Mouse (Mus musculus) heart, postnatal 0 days (tissue): Measurements from ENCODE around the gene Cdh26. TPM values are rescaled to one million over a fixed set of nuclear protein-coding genes. Genes with fewer than 3 reads are reported as not detected.

Experiments
- ATAC-seq: fragments of 200-750 bp; cut with Nextera tagmentation; 2 replicates; pipeline ENCODE4 v1.8.0; 2017; ENCODE audit warnings: low read depth, moderate number of reproducible peaks, moderate library complexity; ENCODE audit not compliant: insufficient read depth
- DNase-seq: peaks from one replicate; pipeline ENCODE4 v3.0.0-alpha.2; 2016; ENCODE audit warnings: low spot score
- H3K27ac ChIP-seq: fragments of 300-500 bp; sonication (generic); 2 replicates; pipeline ENCODE4 v1.5.1; 2014; ENCODE audit warnings: low read depth, mild to moderate bottlenecking
- H3K27me3 ChIP-seq: fragments of 300-500 bp; sonication (generic); 2 replicates; pipeline ENCODE4 v1.6.1; 2014; ENCODE audit warnings: low read length, mixed read lengths; ENCODE audit not compliant: control insufficient read depth, insufficient read depth
- H3K36me3 ChIP-seq: fragments of 300-500 bp; sonication (generic); replicated peaks from 2 replicates; pipeline ENCODE4 v1.6.1; 2014; ENCODE audit warnings: low read length, mixed read lengths; ENCODE audit not compliant: control insufficient read depth, insufficient read depth
- H3K4me1 ChIP-seq: fragments of 300-500 bp; sonication (generic); 2 replicates; pipeline ENCODE4 v1.6.1; 2014; ENCODE audit warnings: antibody characterized with exemption; ENCODE audit not compliant: control insufficient read depth, insufficient read depth
- H3K4me2 ChIP-seq: fragments of 300-500 bp; sonication (generic); 2 replicates; pipeline ENCODE4 v1.6.1; 2014; ENCODE audit warnings: low read depth, mild to moderate bottlenecking, low read length, moderate library complexity
- H3K4me3 ChIP-seq: fragments of 300-500 bp; sonication (generic); 2 replicates; pipeline ENCODE4 v1.5.1; 2014; ENCODE audit warnings: low read depth, low read length
- H3K9ac ChIP-seq: fragments of 300-500 bp; sonication (generic); replicated peaks from 2 replicates; pipeline ENCODE4 v1.6.1; 2014; ENCODE audit warnings: low read depth, low read length, mixed read lengths
- H3K9me3 ChIP-seq: fragments of 300-500 bp; sonication (generic); replicated peaks from 2 replicates; pipeline ENCODE4 v1.6.1; 2016; ENCODE audit warnings: low read length; ENCODE audit not compliant: control insufficient read depth
- CTCF ChIP-seq: IDR thresholded peaks from 2 replicates; pipeline ENCODE4 v1.5.1; 2016; ENCODE audit warnings: antibody characterized with exemption, control low read depth, low read depth
- EP300 ChIP-seq: IDR thresholded peaks from 2 replicates; pipeline ENCODE4 v1.6.1; 2016; ENCODE audit warnings: antibody characterized with exemption, low read depth
- WGBS: fragments of 180-500 bp; shearing (Covaris S2); extraction: QIAGEN DNeasy Blood & Tissue Kit; methylation state at CpG from one replicate; pipeline ENCODE4 v1.1.7; 2014; 5-methylcytosine and 5-hydroxymethylcytosine counted together
- polyA plus RNA-seq: library from polyadenylated mRNA; unstranded; fragments of >200 nt; fragmentation: Nextera tagmentation; extraction: Ambion mirVana; gene quantifications from 2 replicates; pipeline ENCODE4 v1.2.1, GENCODE M21; 2015
- total RNA-seq: library from RNA; depleted of rRNA; stranded (reverse); fragments of >200 nt; gene quantifications from 2 replicates; pipeline ENCODE4 v1.2.3, GENCODE M21; 2014; ENCODE audit warnings: low replicate concordance

Gene Cdh26
- total and polyA plus RNA-seq, 2 experiments from 2014 or later = 0.31 TPM

DNA sequence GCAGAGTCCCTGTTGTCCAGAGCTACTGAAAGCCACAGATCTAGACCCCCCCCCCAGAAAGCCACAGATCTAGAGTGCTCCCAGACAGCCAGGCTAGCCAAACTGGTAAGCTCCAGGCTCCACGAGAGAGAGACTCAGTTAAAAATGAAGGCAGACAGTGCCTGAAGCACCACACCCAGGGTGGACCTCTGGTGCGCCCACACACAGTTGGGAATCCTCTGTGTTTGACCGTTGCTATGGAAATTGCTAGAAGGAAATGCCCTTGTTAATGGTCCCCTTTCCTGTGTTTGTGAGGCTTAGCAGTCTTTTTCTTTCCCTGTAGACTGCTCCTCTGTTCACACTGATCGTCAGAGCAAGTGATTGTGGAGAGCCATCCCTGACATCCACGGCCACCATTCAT is 30.0 kb downstream of the Cdh26 start:
- no peak for TF ChIP-seq CTCF
- TF ChIP-seq EP300 = no peak
- H3K9ac ChIP-seq = no peak overlapping the region
- no peaks in the 10 kb centered on the region for H3K4me1 ChIP-seq
- H3K36me3 ChIP-seq = no peaks in the 10 kb centered on the region
- no peak overlapping the region for H3K4me3 ChIP-seq
- no peak overlapping the region for H3K27ac ChIP-seq
- H3K4me2 ChIP-seq = no peak overlapping the region
- ATAC-seq (no peak), DNase-seq (no peak)
- H3K9me3 ChIP-seq = no peaks in the 10 kb centered on the region
- no peaks in the 10 kb centered on the region for H3K27me3 ChIP-seq
- WGBS = 56% methylated on average over 5 of the region's 5 CpGs

DNA sequence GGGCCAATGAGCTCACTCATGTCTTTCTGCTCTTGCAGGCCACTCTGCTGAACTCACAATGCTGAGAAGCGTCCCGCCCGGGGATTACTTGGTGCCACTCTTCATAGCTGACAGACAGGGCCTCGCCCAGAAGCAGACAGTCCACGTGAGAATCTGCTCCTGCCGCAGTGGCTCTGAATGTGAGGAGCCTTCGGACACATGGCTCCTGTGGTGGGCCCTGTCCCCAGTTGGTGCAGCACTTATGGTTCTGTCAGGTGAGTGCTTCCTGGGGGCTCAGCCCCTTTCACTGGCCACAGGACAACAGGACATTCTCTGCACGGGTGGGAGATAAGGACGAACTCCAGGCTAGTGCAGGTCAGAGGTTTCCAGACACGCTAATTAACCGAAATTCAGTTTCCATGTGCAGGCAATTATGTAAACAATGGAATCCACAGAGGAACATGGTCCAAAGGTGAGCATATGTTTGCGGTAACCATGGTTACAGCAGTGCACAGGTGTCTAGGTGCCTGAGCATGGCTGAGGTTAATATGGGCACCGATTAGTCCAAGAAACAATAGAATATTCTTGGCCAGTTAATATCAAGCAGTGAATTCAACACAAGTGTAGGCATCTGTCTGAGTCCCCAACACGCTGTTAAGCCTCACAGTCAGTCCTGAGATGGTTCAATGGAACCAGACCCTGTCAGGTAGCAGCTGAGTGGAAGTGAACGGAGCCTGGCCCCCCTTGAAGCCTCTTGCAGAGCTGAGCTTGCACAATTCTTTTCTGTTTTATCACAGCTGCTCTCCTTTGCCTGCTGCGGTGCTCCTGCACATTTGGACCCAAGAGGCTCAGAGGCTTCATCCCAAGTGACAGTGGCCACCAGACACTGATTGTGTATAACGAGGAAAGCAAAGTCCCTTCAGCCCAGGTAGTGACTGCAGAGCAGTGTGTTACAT is 41.5 kb downstream of the Cdh26 start:
- H3K4me2 ChIP-seq = no peak overlapping the region
- no peaks in the 10 kb centered on the region for H3K4me1 ChIP-seq
- no peaks in the 10 kb centered on the region for H3K36me3 ChIP-seq
- ATAC-seq (no peak), DNase-seq (no peak)
- 68% methylated on average over 17 of the region's 17 CpGs for WGBS
- no peaks in the 10 kb centered on the region for H3K9me3 ChIP-seq
- no peak overlapping the region for H3K9ac ChIP-seq
- H3K4me3 ChIP-seq = no peak overlapping the region
- no peaks in the 10 kb centered on the region for H3K27me3 ChIP-seq
- TF ChIP-seq EP300 (no peak), CTCF (no peak)
- no peak overlapping the region for H3K27ac ChIP-seq

GRCm38 (mm10) chr2:178473916-178474315 is 43.6 kb downstream of the Cdh26 start:
- H3K27me3 ChIP-seq = no peaks in the 10 kb centered on the region
- no peak for DNase-seq
- H3K9ac ChIP-seq = no peak overlapping the region
- no peak overlapping the region for H3K27ac ChIP-seq
- no peaks in the 10 kb centered on the region for H3K9me3 ChIP-seq
- H3K4me2 ChIP-seq = no peak overlapping the region
- no peaks in the 10 kb centered on the region for H3K4me1 ChIP-seq
- 72% methylated on average over 10 of the region's 10 CpGs for WGBS
- ATAC-seq = no peak
- H3K36me3 ChIP-seq = no peaks in the 10 kb centered on the region
- H3K4me3 ChIP-seq = no peak overlapping the region
- TF ChIP-seq EP300 = no peak
- no peak for TF ChIP-seq CTCF

DNA sequence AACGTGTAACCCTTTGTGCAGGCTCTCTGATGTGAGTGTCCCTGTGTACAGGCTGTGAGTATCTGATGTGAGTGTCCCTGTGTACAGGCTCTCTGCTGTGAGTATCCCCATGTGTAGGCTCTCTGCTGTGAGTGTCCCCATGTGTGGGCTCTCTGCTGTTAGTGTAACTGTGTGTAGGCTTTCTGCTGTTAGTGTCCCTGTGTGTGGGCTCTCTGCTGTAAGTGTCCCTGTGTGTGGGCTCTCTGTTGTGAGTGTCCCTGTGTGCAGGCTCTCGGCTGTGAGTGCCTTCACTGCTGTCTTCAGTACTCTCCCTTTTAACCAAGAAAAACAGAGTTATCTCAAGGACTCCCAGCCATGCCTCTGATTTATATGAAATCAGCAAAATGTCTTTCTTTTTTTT is 46.9 kb downstream of the Cdh26 start:
- no peaks in the 10 kb centered on the region for H3K27me3 ChIP-seq
- H3K4me1 ChIP-seq = peaks cover 6% of the 10 kb centered on the region; the same call in 1 of the 2 replicates
- DNase-seq = no peak
- no peaks in the 10 kb centered on the region for H3K9me3 ChIP-seq
- WGBS = 59% methylated on average over 2 of the region's 2 CpGs
- H3K9ac ChIP-seq = no peak overlapping the region
- H3K27ac ChIP-seq = no peak overlapping the region
- H3K4me3 ChIP-seq = no peak overlapping the region
- TF ChIP-seq EP300 (no peak), CTCF (no peak)
- no peak for ATAC-seq
- H3K36me3 ChIP-seq = no peaks in the 10 kb centered on the region
- H3K4me2 ChIP-seq = no peak overlapping the region

GRCm38 (mm10) chr2:178479011-178479410 is 48.7 kb downstream of the Cdh26 start:
- 71% methylated on average over 2 of the region's 2 CpGs for WGBS

More at GRCm38 (mm10) chr2:178479011-178479410, 48.7 kb downstream of the Cdh26 start:
- no peaks in the 10 kb centered on the region for H3K9me3 ChIP-seq
- no peaks in the 10 kb centered on the region for H3K27me3 ChIP-seq
- TF ChIP-seq EP300 = no peak
- TF ChIP-seq CTCF = no peak
- H3K4me2 ChIP-seq = no peak overlapping the region
- no peaks in the 10 kb centered on the region for H3K36me3 ChIP-seq
- ATAC-seq (no peak), DNase-seq (no peak)
- no peak overlapping the region for H3K9ac ChIP-seq
- H3K4me3 ChIP-seq = no peak overlapping the region
- peaks cover 6% of the 10 kb centered on the region; the same call in 1 of the 2 replicates for H3K4me1 ChIP-seq
- no peak overlapping the region for H3K27ac ChIP-seq
